Mouse (Mus musculus) ES-Bruce4 (cell line): ENCODE data around the gene Exosc3. TPM values are rescaled to one million over a fixed set of nuclear protein-coding genes. Genes with fewer than 3 reads are reported as not detected.

Source experiments
- H3K27ac ChIP-seq: 2 replicates; pipeline ENCODE4 v1.5.1; 2012; ENCODE audit warnings: low read length, inconsistent platforms; ENCODE audit not compliant: insufficient read depth
- H3K27me3 ChIP-seq: 2 replicates; pipeline ENCODE4 v1.6.1; 2012; ENCODE audit warnings: mild to moderate bottlenecking, low read length, inconsistent platforms; ENCODE audit not compliant: control insufficient read depth, poor library complexity, insufficient read depth, severe bottlenecking
- H3K36me3 ChIP-seq: 2 replicates; pipeline ENCODE4 v1.6.1; 2012; ENCODE audit warnings: inconsistent platforms, mild to moderate bottlenecking, low read length, moderate library complexity; ENCODE audit not compliant: control insufficient read depth, poor library complexity, insufficient read depth, severe bottlenecking
- H3K4me1 ChIP-seq: one replicate; pipeline ENCODE4 v1.8.1; 2011; ENCODE audit warnings: low read length; ENCODE audit not compliant: control insufficient read depth, insufficient read depth
- H3K4me3 ChIP-seq: 2 replicates; pipeline ENCODE4 v1.5.1; 2011; ENCODE audit warnings: low read depth, mild to moderate bottlenecking, low read length
- H3K9ac ChIP-seq: 2 replicates; pipeline ENCODE4 v1.6.1; 2012; ENCODE audit warnings: low read depth, mild to moderate bottlenecking, inconsistent platforms; ENCODE audit not compliant: poor library complexity, severe bottlenecking
- H3K9me3 ChIP-seq: replicated peaks from 2 replicates; pipeline ENCODE4 v1.6.1; 2012; ENCODE audit warnings: mild to moderate bottlenecking, low read length, inconsistent platforms; ENCODE audit not compliant: control insufficient read depth, poor library complexity, insufficient read depth, severe bottlenecking
- CTCF ChIP-seq: IDR thresholded peaks from one replicate; pipeline ENCODE4 v1.8.1; 2011; ENCODE audit warnings: low read depth, low read length
- EP300 ChIP-seq: IDR thresholded peaks from 2 replicates; pipeline ENCODE4 v1.6.1; 2011; ENCODE audit warnings: low read depth, low read length; ENCODE audit not compliant: insufficient read depth
- POLR2A ChIP-seq: IDR thresholded peaks from one replicate; pipeline ENCODE4 v1.8.1; 2011; ENCODE audit warnings: low read length; ENCODE audit not compliant: insufficient read depth
- polyA plus RNA-seq: library from polyadenylated mRNA; stranded (reverse); fragments of >200 nt; gene quantifications from 2 replicates; pipeline ENCODE4 v1.2.4, GENCODE M21; 2011; ENCODE audit warnings: low read depth; ENCODE audit not compliant: missing spikeins, insufficient read depth, insufficient read length

Exosc3 gene
- polyA plus RNA-seq, 1 experiment = 73.4 TPM

- no peaks in the 10 kb centered on the region for H3K4me1 ChIP-seq
- peaks cover 2% of the 10 kb centered on the region; the same call in 1 of the 2 replicates for H3K9me3 ChIP-seq
- H3K4me3 ChIP-seq = no peak overlapping the region
- H3K27me3 ChIP-seq = no peaks in the 10 kb centered on the region
- H3K9ac ChIP-seq = no peak overlapping the region
- no peak for TF ChIP-seq CTCF
- TF ChIP-seq POLR2A = no peak
- TF ChIP-seq EP300 = no peak
- H3K27ac ChIP-seq = no peak overlapping the region
- peaks cover 8% of the 10 kb centered on the region for H3K36me3 ChIP-seq
Measured at GRCm38 (mm10) chr4:45374879-45375278, 32.3 kb upstream of the Exosc3 start.

- no peak overlapping the region for H3K4me3 ChIP-seq
- no peaks in the 10 kb centered on the region for H3K9me3 ChIP-seq
- peaks cover 8% of the 10 kb centered on the region for H3K36me3 ChIP-seq
- no peaks in the 10 kb centered on the region for H3K4me1 ChIP-seq
- TF ChIP-seq CTCF (no peak), EP300 (no peak), POLR2A (no peak)
- H3K27me3 ChIP-seq = no peaks in the 10 kb centered on the region
- no peak overlapping the region for H3K9ac ChIP-seq
- no peak overlapping the region for H3K27ac ChIP-seq
Measured at GRCm38 (mm10) chr4:45371261-45371660, 28.7 kb upstream of the Exosc3 start.

GRCm38 (mm10) chr4:45356653-45357052, 14.1 kb upstream of the Exosc3 start:
- TF ChIP-seq EP300 (no peak), POLR2A (no peak), CTCF (no peak)
- Histone ChIP-seq H3K4me3 (no peak overlapping the region), H3K36me3 (no peaks in the 10 kb centered on the region), H3K27me3 (no peaks in the 10 kb centered on the region), H3K9me3 (no peaks in the 10 kb centered on the region), H3K27ac (no peak overlapping the region), H3K4me1 (no peaks in the 10 kb centered on the region), H3K9ac (no peak overlapping the region)

- peak within 1 kb of the TSS; percentile 93 for H3K4me3 ChIP-seq
- no peak within 1 kb of the TSS for H3K27ac ChIP-seq
- H3K27me3 ChIP-seq = no peaks in the 10 kb centered on the region
- H3K9me3 ChIP-seq = no peaks in the 10 kb centered on the region
- H3K36me3 ChIP-seq = no peaks in the 10 kb centered on the region
- H3K4me1 ChIP-seq = peaks cover 2% of the 10 kb centered on the region
- TF ChIP-seq EP300 (0 out of 2 replicates have a peak, but pooled peaks have one; percentile 55), CTCF (peak; percentile 29), POLR2A (peak; percentile 90)
- H3K9ac ChIP-seq = peak within 1 kb of the TSS; percentile 88
Measured at GRCm38 (mm10) chr4:45341669-45342249, 773 bp downstream of the Exosc3 start, which contains the start of gene Dcaf10. Dcaf10 (plus strand) TSS chr4:45342101.

- no peaks in the 10 kb centered on the region for H3K36me3 ChIP-seq
- no peak overlapping the region for H3K27ac ChIP-seq
- H3K9ac ChIP-seq = peak overlapping the region; percentile 88
- H3K9me3 ChIP-seq = no peaks in the 10 kb centered on the region
- H3K27me3 ChIP-seq = no peaks in the 10 kb centered on the region
- TF ChIP-seq POLR2A (no peak), CTCF (no peak), EP300 (no peak)
- peaks cover 2% of the 10 kb centered on the region for H3K4me1 ChIP-seq
- no peak overlapping the region for H3K4me3 ChIP-seq
Measured at GRCm38 (mm10) chr4:45341226-45341625, 1.3 kb downstream of the Exosc3 start.

- Histone ChIP-seq H3K4me3 (no peak overlapping the region), H3K27me3 (no peaks in the 10 kb centered on the region), H3K9me3 (no peaks in the 10 kb centered on the region; the same call in 1 of the 2 replicates), H3K4me1 (no peaks in the 10 kb centered on the region), H3K27ac (no peak overlapping the region), H3K36me3 (no peaks in the 10 kb centered on the region), H3K9ac (no peak overlapping the region)
- TF ChIP-seq POLR2A (no peak), CTCF (no peak), EP300 (no peak)
Measured at GRCm38 (mm10) chr4:45332466-45332865, 10.1 kb downstream of the Exosc3 start.
